Mouse (Mus musculus): Measurements from ENCODE around the gene Cpb2. TPM values are rescaled to one million over a fixed set of nuclear protein-coding genes. Genes with fewer than 3 reads are reported as not detected.

Cpb2 gene
- polyA plus RNA-seq (2014; fragmentation: Nextera tagmentation; extraction: Ambion mirVana) = 1.1 TPM in 1 of 2 replicates, not detected in the other

GRCm38 (mm10) chr14:75242087-75242486, at the start of gene Cpb2:
Cpb2 (plus strand) TSS chr14:75242287.
- WGBS (ENCODE audit: insufficient replicate concordance) = 81% methylated on average over 5 of the region's 5 CpGs
- Histone ChIP-seq H3K4me1 (ENCODE audit: control insufficient read depth, insufficient read depth, low read length) (no peaks in the 10 kb centered on the region), H3K4me2 (no peak within 1 kb of the TSS)

GRCm38 (mm10) chr14:75192427-75192826, 49.7 kb upstream of the Cpb2 start:
- Histone ChIP-seq H3K36me3 (ENCODE audit: control insufficient read depth, insufficient read depth, low read length) (no peaks in the 10 kb centered on the region), H3K4me2 (no peak overlapping the region), H3K27me3 (ENCODE audit: control insufficient read depth, insufficient read depth, low read length) (no peaks in the 10 kb centered on the region), H3K9ac (ENCODE audit: low read depth, low read length) (no peak overlapping the region), H3K27ac (ENCODE audit: low read depth, low read length) (no peak overlapping the region), H3K4me3 (ENCODE audit: low read depth, low read length) (no peak overlapping the region), H3K4me1 (ENCODE audit: control insufficient read depth, insufficient read depth, low read length) (peaks cover 3% of the 10 kb centered on the region; the same call in 1 of the 2 replicates), H3K9me3 (replicated peaks; ENCODE audit: control insufficient read depth, low read length) (no peaks in the 10 kb centered on the region)
- WGBS (ENCODE audit: insufficient replicate concordance) = 74% methylated on average over 10 of the region's 10 CpGs
- ATAC-seq (replicated peaks; ENCODE audit: insufficient number of reproducible peaks, low FRiP score, low TSS enrichment) = no peak

More at GRCm38 (mm10) chr14:75242087-75242486, at the start of gene Cpb2:
- Histone ChIP-seq H3K36me3 (ENCODE audit: control insufficient read depth, insufficient read depth, low read length) (no peaks in the 10 kb centered on the region), H3K27ac (ENCODE audit: low read depth, low read length) (no peak within 1 kb of the TSS), H3K9ac (ENCODE audit: low read depth, low read length) (no peak within 1 kb of the TSS), H3K4me3 (ENCODE audit: low read depth, low read length) (no peak within 1 kb of the TSS), H3K27me3 (ENCODE audit: control insufficient read depth, insufficient read depth, low read length) (no peaks in the 10 kb centered on the region), H3K9me3 (replicated peaks; ENCODE audit: control insufficient read depth, low read length) (no peaks in the 10 kb centered on the region)
- no peak for ATAC-seq (replicated peaks; ENCODE audit: insufficient number of reproducible peaks, low FRiP score, low TSS enrichment)

GRCm38 (mm10) chr14:75192858-75193257, 49.2 kb upstream of the Cpb2 start:
- no peaks in the 10 kb centered on the region for H3K27me3 ChIP-seq (ENCODE audit: control insufficient read depth, insufficient read depth, low read length)
- ATAC-seq (replicated peaks; ENCODE audit: insufficient number of reproducible peaks, low FRiP score, low TSS enrichment) = no peak
- no peak overlapping the region for H3K4me2 ChIP-seq
- H3K9ac ChIP-seq (ENCODE audit: low read depth, low read length) = no peak overlapping the region
- 77% methylated on average over 10 of the region's 10 CpGs for WGBS (ENCODE audit: insufficient replicate concordance)
- peaks cover 3% of the 10 kb centered on the region; the same call in 1 of the 2 replicates for H3K4me1 ChIP-seq (ENCODE audit: control insufficient read depth, insufficient read depth, low read length)
- H3K9me3 ChIP-seq (replicated peaks; ENCODE audit: control insufficient read depth, low read length) = no peaks in the 10 kb centered on the region
- no peak overlapping the region for H3K27ac ChIP-seq (ENCODE audit: low read depth, low read length)
- no peak overlapping the region for H3K4me3 ChIP-seq (ENCODE audit: low read depth, low read length)
- no peaks in the 10 kb centered on the region for H3K36me3 ChIP-seq (ENCODE audit: control insufficient read depth, insufficient read depth, low read length)

GRCm38 (mm10) chr14:75195530-75195929, 46.6 kb upstream of the Cpb2 start:
- Histone ChIP-seq H3K4me3 (ENCODE audit: low read depth, low read length) (no peak overlapping the region), H3K27ac (ENCODE audit: low read depth, low read length) (no peak overlapping the region), H3K9ac (ENCODE audit: low read depth, low read length) (no peak overlapping the region), H3K9me3 (replicated peaks; ENCODE audit: control insufficient read depth, low read length) (no peaks in the 10 kb centered on the region), H3K36me3 (ENCODE audit: control insufficient read depth, insufficient read depth, low read length) (no peaks in the 10 kb centered on the region), H3K4me2 (no peak overlapping the region), H3K27me3 (ENCODE audit: control insufficient read depth, insufficient read depth, low read length) (no peaks in the 10 kb centered on the region), H3K4me1 (ENCODE audit: control insufficient read depth, insufficient read depth, low read length) (peaks cover 3% of the 10 kb centered on the region; the same call in 1 of the 2 replicates)
- ATAC-seq (replicated peaks; ENCODE audit: insufficient number of reproducible peaks, low FRiP score, low TSS enrichment) = no peak
- WGBS (ENCODE audit: insufficient replicate concordance) = 89% methylated on average over 5 of the region's 5 CpGs

GRCm38 (mm10) chr14:75197027-75197426, 45.1 kb upstream of the Cpb2 start:
- H3K9ac ChIP-seq (ENCODE audit: low read depth, low read length) = no peak overlapping the region
- 44% methylated on average over 5 of the region's 5 CpGs for WGBS (ENCODE audit: insufficient replicate concordance)
- no peak for ATAC-seq (replicated peaks; ENCODE audit: insufficient number of reproducible peaks, low FRiP score, low TSS enrichment)
- H3K4me3 ChIP-seq (ENCODE audit: low read depth, low read length) = no peak overlapping the region
- H3K27me3 ChIP-seq (ENCODE audit: control insufficient read depth, insufficient read depth, low read length) = no peaks in the 10 kb centered on the region
- no peak overlapping the region for H3K4me2 ChIP-seq
- no peaks in the 10 kb centered on the region for H3K9me3 ChIP-seq (replicated peaks; ENCODE audit: control insufficient read depth, low read length)
- H3K27ac ChIP-seq (ENCODE audit: low read depth, low read length) = no peak overlapping the region
- H3K36me3 ChIP-seq (ENCODE audit: control insufficient read depth, insufficient read depth, low read length) = no peaks in the 10 kb centered on the region
- peaks cover 3% of the 10 kb centered on the region; the same call in 1 of the 2 replicates for H3K4me1 ChIP-seq (ENCODE audit: control insufficient read depth, insufficient read depth, low read length)

- Histone ChIP-seq H3K9me3 (replicated peaks; ENCODE audit: control insufficient read depth, low read length) (no peaks in the 10 kb centered on the region), H3K27me3 (ENCODE audit: control insufficient read depth, insufficient read depth, low read length) (no peaks in the 10 kb centered on the region), H3K27ac (ENCODE audit: low read depth, low read length) (no peak overlapping the region), H3K4me1 (ENCODE audit: control insufficient read depth, insufficient read depth, low read length) (peaks cover 3% of the 10 kb centered on the region; the same call in 1 of the 2 replicates), H3K4me3 (ENCODE audit: low read depth, low read length) (no peak overlapping the region), H3K9ac (ENCODE audit: low read depth, low read length) (no peak overlapping the region), H3K36me3 (ENCODE audit: control insufficient read depth, insufficient read depth, low read length) (no peaks in the 10 kb centered on the region), H3K4me2 (no peak overlapping the region)
- WGBS (ENCODE audit: insufficient replicate concordance) = 17% methylated on average over 7 of the region's 7 CpGs
- no peak; the same call in 1 of the 2 replicates for ATAC-seq (replicated peaks; ENCODE audit: insufficient number of reproducible peaks, low FRiP score, low TSS enrichment)
Observed at GRCm38 (mm10) chr14:75197660-75198059, 44.4 kb upstream of the Cpb2 start.

- WGBS (ENCODE audit: insufficient replicate concordance) = 80% methylated on average over 6 of the region's 6 CpGs
- H3K4me3 ChIP-seq (ENCODE audit: low read depth, low read length) = no peak overlapping the region
- no peaks in the 10 kb centered on the region for H3K9me3 ChIP-seq (replicated peaks; ENCODE audit: control insufficient read depth, low read length)
- H3K4me1 ChIP-seq (ENCODE audit: control insufficient read depth, insufficient read depth, low read length) = no peaks in the 10 kb centered on the region
- no peak overlapping the region for H3K27ac ChIP-seq (ENCODE audit: low read depth, low read length)
- ATAC-seq (replicated peaks; ENCODE audit: insufficient number of reproducible peaks, low FRiP score, low TSS enrichment) = no peak
- no peak overlapping the region for H3K4me2 ChIP-seq
- H3K9ac ChIP-seq (ENCODE audit: low read depth, low read length) = no peak overlapping the region
- H3K27me3 ChIP-seq (ENCODE audit: control insufficient read depth, insufficient read depth, low read length) = no peaks in the 10 kb centered on the region
- H3K36me3 ChIP-seq (ENCODE audit: control insufficient read depth, insufficient read depth, low read length) = no peaks in the 10 kb centered on the region
Observed at GRCm38 (mm10) chr14:75205363-75206051, 36.6 kb upstream of the Cpb2 start.

- H3K9me3 ChIP-seq (replicated peaks; ENCODE audit: control insufficient read depth, low read length) = no peaks in the 10 kb centered on the region
- no peak overlapping the region for H3K27ac ChIP-seq (ENCODE audit: low read depth, low read length)
- no peak overlapping the region for H3K4me2 ChIP-seq
- no peak overlapping the region for H3K9ac ChIP-seq (ENCODE audit: low read depth, low read length)
- H3K27me3 ChIP-seq (ENCODE audit: control insufficient read depth, insufficient read depth, low read length) = no peaks in the 10 kb centered on the region
- H3K4me3 ChIP-seq (ENCODE audit: low read depth, low read length) = no peak overlapping the region
- no peaks in the 10 kb centered on the region for H3K4me1 ChIP-seq (ENCODE audit: control insufficient read depth, insufficient read depth, low read length)
- H3K36me3 ChIP-seq (ENCODE audit: control insufficient read depth, insufficient read depth, low read length) = no peaks in the 10 kb centered on the region
- ATAC-seq (replicated peaks; ENCODE audit: insufficient number of reproducible peaks, low FRiP score, low TSS enrichment) = no peak
- 85% methylated on average over 4 of the region's 4 CpGs for WGBS (ENCODE audit: insufficient replicate concordance)
Observed at GRCm38 (mm10) chr14:75206307-75206706, 35.8 kb upstream of the Cpb2 start.
